19 mouse cellular contexts compared by ENCODE assay signal in the genomic region with DNA sequence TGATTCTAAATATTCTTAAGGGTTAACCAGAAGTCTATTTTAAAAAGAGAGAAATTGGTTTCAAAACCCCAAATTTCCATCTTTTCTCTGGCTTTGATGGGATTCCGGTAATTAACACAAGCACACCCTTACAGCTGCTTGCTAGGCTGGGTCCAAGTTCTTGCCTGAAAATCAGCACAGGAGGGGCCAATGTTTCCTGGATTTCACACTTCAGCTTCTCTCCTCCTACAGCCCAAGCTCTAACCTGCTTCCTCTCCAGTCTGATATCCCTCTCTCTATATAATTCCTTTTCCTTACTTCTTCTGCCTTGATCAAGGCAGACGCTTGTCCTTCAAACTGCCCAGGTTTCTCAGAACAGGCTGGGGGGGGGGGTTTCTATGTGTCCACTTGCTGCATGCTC. TPM values are rescaled to one million over a fixed set of nuclear protein-coding genes. Genes with fewer than 3 reads are reported as not detected.
DNase-seq lines count a peak whose midpoint lies in the region; ATAC-seq lines count a peak whose summit lies in the region.
"Had no signal": no experiment of that assay in that cellular context is flagged by ENCODE, and none has a peak within 500 bp of the region (broad histone marks: within the 10 kb centered on the region; RNA-seq: fewer than 3 reads in every experiment).

No protein-coding gene starts in this region.

- H3K9me3 ChIP-seq in forebrain, embryonic 16.5 days (ENCODE audit: control insufficient read depth, low read length): no peaks in the 10 kb centered on the region
- no peaks in the 10 kb centered on the region for H3K9me3 ChIP-seq in forebrain, embryonic 14.5 days (replicated peaks; ENCODE audit: control insufficient read depth, low read length)
- H3K9me3 ChIP-seq: embryonic facial prominence, embryonic 13.5 days; embryonic facial prominence, embryonic 15.5 days; forebrain, embryonic 10.5 days; forebrain, embryonic 13.5 days had no signal

- DNase-seq in forebrain, embryonic 14.5 days (ENCODE audit: low spot score): no peak
- peak; percentile 49 for DNase-seq in heart, adult 11 months
- DNase-seq in heart, postnatal 10 days: no peak
- DNase-seq: adrenal gland, adult 2 months; adrenal gland, postnatal 10 days; adrenal gland, postnatal 25 days; cerebellum, adult 11 months; cerebellum, adult 18-20 months; cerebellum, adult 8-10 months; cerebellum, adult 9-11 months; cerebellum, postnatal 14 days; cerebellum, postnatal 36 days; embryo, embryonic 11 days had no signal

- intact Hi-C loops in heart, postnatal 10 days (cut with DNase I): no loop called here

- no peak overlapping the region for H3K27ac ChIP-seq in forebrain, embryonic 16.5 days (ENCODE audit: low read length)
- H3K27ac ChIP-seq in forebrain, embryonic 14.5 days (ENCODE audit: low read depth, low read length): no peak overlapping the region
- H3K27ac ChIP-seq: embryonic facial prominence, embryonic 13.5 days; embryonic facial prominence, embryonic 15.5 days; forebrain, embryonic 10.5 days; forebrain, embryonic 13.5 days had no signal

- H3K4me1 ChIP-seq in forebrain, embryonic 16.5 days (replicated peaks; ENCODE audit: control insufficient read depth, insufficient read depth, low read length): peaks cover 24% of the 10 kb centered on the region
- H3K4me1 ChIP-seq in forebrain, embryonic 14.5 days (ENCODE audit: control insufficient read depth, insufficient read depth, low read length): peaks cover 7% of the 10 kb centered on the region

- H3K9ac ChIP-seq in forebrain, embryonic 16.5 days (replicated peaks; ENCODE audit: low read depth, low read length): no peak overlapping the region
- no peak overlapping the region for H3K9ac ChIP-seq in forebrain, embryonic 14.5 days (ENCODE audit: low read length)
- H3K9ac ChIP-seq: embryonic facial prominence, embryonic 13.5 days; embryonic facial prominence, embryonic 15.5 days; forebrain, embryonic 13.5 days had no signal

- H3K4me2 ChIP-seq in forebrain, embryonic 16.5 days (ENCODE audit: low read length): 0 out of 2 replicates have a peak overlapping the region, but pooled peaks have one; percentile 3
- no peak overlapping the region for H3K4me2 ChIP-seq in forebrain, embryonic 14.5 days (ENCODE audit: low read length)
- H3K4me2 ChIP-seq: embryonic facial prominence, embryonic 13.5 days; embryonic facial prominence, embryonic 15.5 days; forebrain, embryonic 13.5 days had no signal

- no peaks in the 10 kb centered on the region for H3K36me3 ChIP-seq in forebrain, embryonic 16.5 days (ENCODE audit: control insufficient read depth, insufficient read depth)
- H3K36me3 ChIP-seq in forebrain, embryonic 14.5 days (ENCODE audit: control insufficient read depth, insufficient read depth, low read length): no peaks in the 10 kb centered on the region
- H3K36me3 ChIP-seq: embryonic facial prominence, embryonic 13.5 days; embryonic facial prominence, embryonic 15.5 days had no signal

- WGBS in forebrain, embryonic 16.5 days: 89% methylated on average over 2 of the region's 2 CpGs
- WGBS in forebrain, embryonic 14.5 days: 87% methylated on average over 2 of the region's 2 CpGs

- no peaks in the 10 kb centered on the region for H3K27me3 ChIP-seq in forebrain, embryonic 16.5 days (replicated peaks; ENCODE audit: control insufficient read depth, insufficient read depth, low read length)
- H3K27me3 ChIP-seq in forebrain, embryonic 14.5 days (replicated peaks; ENCODE audit: control insufficient read depth, insufficient read depth, low read length): no peaks in the 10 kb centered on the region
- H3K27me3 ChIP-seq: embryonic facial prominence, embryonic 13.5 days; embryonic facial prominence, embryonic 15.5 days; forebrain, embryonic 13.5 days had no signal

- no peak overlapping the region for H3K4me3 ChIP-seq in forebrain, embryonic 16.5 days (replicated peaks; ENCODE audit: low read length)
- no peak overlapping the region for H3K4me3 ChIP-seq in forebrain, embryonic 14.5 days (ENCODE audit: low read depth, low read length)
- H3K4me3 ChIP-seq: embryonic facial prominence, embryonic 13.5 days; embryonic facial prominence, embryonic 15.5 days; erythroblast, embryonic 14.5 days; forebrain, embryonic 10.5 days; forebrain, embryonic 13.5 days had no signal

- no peak for ATAC-seq in forebrain, embryonic 16.5 days
- no peak for ATAC-seq in forebrain, embryonic 14.5 days
- ATAC-seq: forebrain, embryonic 13.5 days had no signal

RNA-seq across cellular contexts. Expression of a gene that starts 6.7 kb away (rescaled TPM):
- polyA plus RNA-seq in forebrain, embryonic 16.5 days (2015; fragmentation: Nextera tagmentation; extraction: Ambion mirVana): 26.2 and 28.2 TPM in 2 replicates
- 30.4 and 31.2 TPM in 2 replicates for polyA plus RNA-seq in forebrain, embryonic 14.5 days (2014; fragmentation: Nextera tagmentation; extraction: Ambion mirVana)
- total RNA-seq in heart, postnatal 10 days (2021): 10 to 100 TPM; 16.9 to 19.0 TPM
